Mouse (Mus musculus) stomach, embryonic 14.5 days (tissue): ENCODE data around the gene Spsb4. TPM values are rescaled to one million over a fixed set of nuclear protein-coding genes. Genes with fewer than 3 reads are reported as not detected.

Experiments
- ATAC-seq: fragments of 200-750 bp; cut with Nextera tagmentation; 2 replicates; pipeline ENCODE4 v1.8.0; 2017; ENCODE audit warnings: low read depth, moderate TSS enrichment; ENCODE audit not compliant: insufficient number of reproducible peaks, insufficient read depth, low FRiP score
- H3K27ac ChIP-seq: fragments of 300-500 bp; sonication (generic); 2 replicates; pipeline ENCODE4 v1.5.1; 2014; ENCODE audit warnings: mild to moderate bottlenecking, low read length, moderate library complexity, mixed read lengths
- H3K27me3 ChIP-seq: fragments of 300-500 bp; sonication (generic); 2 replicates; pipeline ENCODE4 v1.6.1; 2014; ENCODE audit warnings: low read length, control low read depth, mixed read lengths; ENCODE audit not compliant: control insufficient read depth, insufficient read depth
- H3K36me3 ChIP-seq: fragments of 300-500 bp; sonication (generic); 2 replicates; pipeline ENCODE4 v1.6.1; 2014; ENCODE audit warnings: mild to moderate bottlenecking, control low read depth, low read length, moderate library complexity, mixed read lengths; ENCODE audit not compliant: control insufficient read depth, insufficient read depth
- H3K4me1 ChIP-seq: fragments of 300-500 bp; sonication (generic); 2 replicates; pipeline ENCODE4 v1.6.1; 2014; ENCODE audit warnings: low read length, control low read depth, mixed read lengths; ENCODE audit not compliant: control insufficient read depth, insufficient read depth
- H3K4me2 ChIP-seq: fragments of 300-500 bp; sonication (generic); replicated peaks from 2 replicates; pipeline ENCODE4 v1.6.1; 2014; ENCODE audit warnings: low read depth, low read length, control low read depth
- H3K4me3 ChIP-seq: fragments of 300-500 bp; sonication (generic); 2 replicates; pipeline ENCODE4 v1.5.1; 2014; ENCODE audit warnings: low read depth, low read length, control low read depth
- H3K9ac ChIP-seq: fragments of 300-500 bp; sonication (generic); replicated peaks from 2 replicates; pipeline ENCODE4 v1.6.1; 2014; ENCODE audit warnings: low read depth, mild to moderate bottlenecking, control low read depth, low read length, moderate library complexity, mixed read lengths
- H3K9me3 ChIP-seq: fragments of 300-500 bp; sonication (generic); 2 replicates; pipeline ENCODE4 v1.6.1; 2016; ENCODE audit warnings: low read depth, low read length, control low read depth; ENCODE audit not compliant: control insufficient read depth
- WGBS: fragments of 180-500 bp; shearing (Covaris S2); extraction: QIAGEN DNeasy Blood & Tissue Kit; methylation state at CpG from one replicate; pipeline ENCODE4 v1.1.7; 2014; 5-methylcytosine and 5-hydroxymethylcytosine counted together
- polyA plus RNA-seq: library from polyadenylated mRNA; unstranded; fragments of >200 nt; fragmentation: Nextera tagmentation; extraction: Ambion mirVana; gene quantifications from 2 replicates; pipeline ENCODE4 v1.2.1, GENCODE M21; 2014

The Spsb4 gene
- polyA plus RNA-seq, 1 experiment from 2014 or later = 19.9 TPM

GRCm38 (mm10) chr9:97022371-97022770 lies 3.7 kb upstream of the Spsb4 start:
- no peaks in the 10 kb centered on the region for H3K36me3 ChIP-seq
- ATAC-seq = no peak
- no peak overlapping the region for H3K27ac ChIP-seq
- 91% methylated on average over 5 of the region's 5 CpGs for WGBS
- H3K27me3 ChIP-seq = no peaks in the 10 kb centered on the region
- no peaks in the 10 kb centered on the region for H3K9me3 ChIP-seq
- no peak overlapping the region for H3K9ac ChIP-seq
- H3K4me2 ChIP-seq = no peak overlapping the region
- H3K4me3 ChIP-seq = no peak overlapping the region
- no peaks in the 10 kb centered on the region for H3K4me1 ChIP-seq

GRCm38 (mm10) chr9:97020152-97020551 lies 1.5 kb upstream of the Spsb4 start:
- Histone ChIP-seq H3K9ac (no peak overlapping the region), H3K27ac (no peak overlapping the region), H3K4me1 (peaks cover 11% of the 10 kb centered on the region; the same call in 1 of the 2 replicates), H3K9me3 (no peaks in the 10 kb centered on the region), H3K4me3 (no peak overlapping the region), H3K36me3 (no peaks in the 10 kb centered on the region), H3K27me3 (no peaks in the 10 kb centered on the region), H3K4me2 (no peak overlapping the region)
- 79% methylated on average over 8 of the region's 8 CpGs for WGBS
- no peak for ATAC-seq

DNA sequence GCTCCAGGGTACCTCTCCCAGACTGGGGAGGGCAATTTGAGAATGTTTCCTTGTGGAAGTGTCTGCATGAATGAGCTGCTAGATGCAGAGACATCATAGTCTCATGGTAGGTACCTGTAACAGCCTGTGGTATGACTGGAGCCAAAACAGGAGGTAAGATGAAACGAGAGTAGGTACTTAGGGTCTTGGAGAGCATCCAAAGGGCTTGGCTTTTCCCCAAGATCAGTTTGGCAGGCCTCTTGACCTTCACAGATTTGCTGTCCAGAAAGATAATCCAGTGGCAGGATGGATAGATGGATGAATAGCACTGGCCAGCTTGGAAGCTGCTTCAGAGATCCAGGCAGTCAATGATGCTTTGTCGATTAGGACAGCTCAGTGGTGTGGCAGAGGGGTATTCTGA lies 1.0 kb upstream of the Spsb4 start:
- Histone ChIP-seq H3K4me2 (no peak overlapping the region), H3K9me3 (no peaks in the 10 kb centered on the region), H3K4me3 (no peak overlapping the region), H3K9ac (no peak overlapping the region), H3K4me1 (peaks cover 11% of the 10 kb centered on the region; the same call in 1 of the 2 replicates), H3K27ac (no peak overlapping the region), H3K36me3 (no peaks in the 10 kb centered on the region), H3K27me3 (no peaks in the 10 kb centered on the region)
- no peak for ATAC-seq
- 65% methylated on average over 2 of the region's 2 CpGs for WGBS

- ATAC-seq = 0 out of 2 replicates have a peak, but pooled peaks have one; percentile 1
- H3K9ac ChIP-seq = no peak overlapping the region
- H3K9me3 ChIP-seq = no peaks in the 10 kb centered on the region
- H3K27me3 ChIP-seq = no peaks in the 10 kb centered on the region
- WGBS = 2% methylated on average over 11 of the region's 11 CpGs
- H3K4me3 ChIP-seq = peak overlapping the region; percentile 69
- no peak overlapping the region for H3K27ac ChIP-seq
- H3K4me2 ChIP-seq = peak overlapping the region; percentile 93
- no peaks in the 10 kb centered on the region for H3K36me3 ChIP-seq
- peaks cover 11% of the 10 kb centered on the region; the same call in 1 of the 2 replicates for H3K4me1 ChIP-seq
Measured at GRCm38 (mm10) chr9:97019231-97019630, 588 bp upstream of the Spsb4 start.

DNA sequence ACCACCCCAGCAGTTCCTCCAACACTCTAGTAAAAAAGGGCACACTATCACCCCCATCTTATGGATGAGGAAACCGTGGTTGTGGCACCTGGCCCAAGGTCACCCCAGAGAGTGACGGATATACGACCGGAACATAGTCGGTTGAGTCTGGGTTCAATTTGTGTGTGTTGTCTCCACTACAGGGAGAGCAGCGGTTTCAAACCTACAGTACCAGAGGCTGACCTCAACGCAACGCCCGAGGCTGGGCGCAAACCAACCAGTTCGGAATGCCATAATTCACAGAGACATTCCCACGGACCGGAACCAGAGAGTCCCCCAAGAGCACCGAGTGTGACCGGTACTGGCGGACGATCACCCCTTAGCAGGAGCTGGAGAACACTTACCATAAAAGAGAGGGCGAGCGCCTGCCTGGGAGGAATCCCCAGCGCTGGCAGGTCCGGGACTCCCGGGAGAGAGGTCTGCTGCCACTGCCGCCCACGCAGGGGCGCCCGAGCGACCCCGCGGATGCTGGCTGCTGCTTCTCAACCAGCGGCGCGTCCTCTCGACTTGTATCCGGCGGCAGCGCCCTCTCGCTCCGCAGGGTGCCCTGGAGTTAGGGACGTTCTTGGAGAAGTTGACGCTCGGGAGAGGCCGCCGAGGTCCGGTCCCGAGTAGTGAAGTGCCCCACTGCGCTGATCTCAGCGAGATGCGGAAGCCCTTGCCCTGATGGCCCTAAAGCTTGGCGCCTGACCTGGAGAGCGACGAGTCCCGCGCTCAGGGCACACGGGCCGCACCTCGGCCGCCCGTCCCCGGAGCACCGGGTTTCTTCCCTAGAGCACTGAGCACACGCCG lies 617 bp downstream of the Spsb4 start:
- WGBS = 0% methylated on average over 62 of the region's 62 CpGs
- ATAC-seq = peak; percentile 26
- H3K4me2 ChIP-seq = peak overlapping the region; percentile 93
- H3K9me3 ChIP-seq = no peaks in the 10 kb centered on the region
- peak overlapping the region; percentile 85 for H3K9ac ChIP-seq
- H3K36me3 ChIP-seq = no peaks in the 10 kb centered on the region
- H3K27me3 ChIP-seq = no peaks in the 10 kb centered on the region
- H3K4me3 ChIP-seq = peak overlapping the region; percentile 69
- H3K27ac ChIP-seq = peak overlapping the region; percentile 92
- peaks cover 16% of the 10 kb centered on the region for H3K4me1 ChIP-seq

DNA sequence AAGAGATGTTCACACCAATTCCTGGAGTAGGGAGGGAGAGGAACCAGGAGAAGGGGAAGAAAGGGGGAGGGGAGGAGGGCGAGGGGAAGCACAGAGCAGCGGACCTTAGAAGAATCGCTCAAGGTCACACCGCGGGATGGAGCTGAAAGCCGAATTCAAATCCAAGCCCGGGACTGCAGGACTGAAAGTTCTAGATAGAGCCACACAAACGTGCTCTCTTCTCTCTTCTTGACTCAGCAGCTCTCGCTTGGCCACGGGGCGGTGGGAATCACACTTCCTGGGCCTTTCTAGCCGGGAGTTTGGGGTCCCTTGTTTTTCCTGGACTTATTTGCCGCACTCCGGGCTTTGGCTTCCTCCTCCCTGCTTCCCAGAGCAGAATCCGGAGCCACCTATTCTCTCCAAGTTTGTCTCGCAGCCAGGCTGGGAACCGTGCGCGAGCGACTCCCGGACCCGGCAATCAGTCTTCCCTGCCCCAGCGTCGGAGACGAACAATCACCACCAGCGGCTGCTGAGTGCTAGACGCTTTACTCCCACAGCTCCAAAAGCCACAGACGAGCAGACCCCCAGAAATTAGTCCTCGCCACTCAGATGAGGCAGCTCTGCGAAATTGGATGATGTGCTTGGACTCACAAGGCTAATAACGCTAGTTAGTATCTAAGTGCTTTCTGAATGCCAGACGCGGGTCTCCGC lies 1.4 kb downstream of the Spsb4 start:
- Histone ChIP-seq H3K4me3 (peak overlapping the region; percentile 69), H3K27me3 (no peaks in the 10 kb centered on the region), H3K36me3 (no peaks in the 10 kb centered on the region), H3K4me2 (peak overlapping the region; percentile 93), H3K9ac (peak overlapping the region; percentile 85), H3K27ac (peak overlapping the region; percentile 92; the same call in 1 of the 2 replicates), H3K4me1 (peaks cover 20% of the 10 kb centered on the region), H3K9me3 (no peaks in the 10 kb centered on the region)
- ATAC-seq = no peak
- under 1% methylated on average over 34 of the region's 34 CpGs for WGBS

GRCm38 (mm10) chr9:97015751-97016150 lies 2.9 kb downstream of the Spsb4 start:
- WGBS = 23% methylated on average over 6 of the region's 6 CpGs
- H3K36me3 ChIP-seq = no peaks in the 10 kb centered on the region
- H3K4me2 ChIP-seq = peak overlapping the region; percentile 93
- H3K4me1 ChIP-seq = peaks cover 20% of the 10 kb centered on the region
- no peak for ATAC-seq
- H3K9me3 ChIP-seq = no peaks in the 10 kb centered on the region
- no peaks in the 10 kb centered on the region for H3K27me3 ChIP-seq
- H3K9ac ChIP-seq = no peak overlapping the region
- no peak overlapping the region for H3K4me3 ChIP-seq
- H3K27ac ChIP-seq = no peak overlapping the region; the same call in 1 of the 2 replicates

GRCm38 (mm10) chr9:97013698-97014097 lies 4.9 kb downstream of the Spsb4 start:
- 78% methylated on average over 9 of the region's 9 CpGs for WGBS
- ATAC-seq = no peak
- no peak overlapping the region for H3K4me3 ChIP-seq

More at GRCm38 (mm10) chr9:97013698-97014097, 4.9 kb downstream of the Spsb4 start:
- peaks cover 5% of the 10 kb centered on the region for H3K9me3 ChIP-seq
- no peaks in the 10 kb centered on the region for H3K27me3 ChIP-seq
- H3K9ac ChIP-seq = no peak overlapping the region
- no peak overlapping the region for H3K27ac ChIP-seq
- peaks cover 20% of the 10 kb centered on the region for H3K4me1 ChIP-seq
- no peak overlapping the region for H3K4me2 ChIP-seq
- H3K36me3 ChIP-seq = no peaks in the 10 kb centered on the region
